Mouse (Mus musculus) mouse trophoblast stem cell (cell line): Measurements from ENCODE around the gene Ryk.

ENCODE experiments used
- in situ Hi-C, 2 experiments: fragments of 300-500 bp; cut with MseI, MboI; formaldehyde crosslinking; loops; 2 replicates in 1 of 2; 3 replicates in 1 of 2; pipeline ENCODE4 v1.15.1; 2025

Ryk gene

GRCm38 (mm10) chr9:102858283-102858682 lies 23.6 kb downstream of the Ryk start:
- in situ Hi-C loops, result no loop called here

DNA sequence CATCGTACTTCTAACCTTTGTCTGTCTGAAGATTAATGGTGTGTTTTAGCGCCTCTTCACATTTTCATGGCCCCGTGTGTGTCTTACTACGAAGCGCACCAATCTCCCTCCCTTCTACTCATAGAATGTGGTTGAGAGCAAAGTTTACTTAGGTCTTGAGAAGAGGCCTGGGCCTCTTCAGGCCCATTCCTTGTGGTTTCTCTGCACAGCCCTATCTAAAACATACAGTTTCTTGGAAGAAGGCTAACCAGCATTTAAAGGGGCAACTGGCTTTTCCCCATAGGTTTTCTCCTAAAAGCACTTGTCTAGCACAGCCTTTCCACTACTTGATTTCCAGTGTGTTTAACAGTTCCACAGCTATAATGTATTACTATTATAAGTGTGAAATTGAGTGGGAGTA lies 24.7 kb downstream of the Ryk start:
- in situ Hi-C loops, result no loop called here

- in situ Hi-C loops, result loop anchor here in 1 of 2 experiments (5.0 to 10.0 kb wide), 2 partner anchors 58 to 225 kb away; no protein-coding TSS in a partner anchor
These were observed 25.2 kb downstream of the Ryk start for GRCm38 (mm10) chr9:102859963-102860362.

- in situ Hi-C loops, result loop anchor here in 1 of 2 experiments (5.0 to 10.0 kb wide), 2 partner anchors 59 to 226 kb away; no protein-coding TSS in a partner anchor
These were observed 26.2 kb downstream of the Ryk start for GRCm38 (mm10) chr9:102860802-102861469.

DNA sequence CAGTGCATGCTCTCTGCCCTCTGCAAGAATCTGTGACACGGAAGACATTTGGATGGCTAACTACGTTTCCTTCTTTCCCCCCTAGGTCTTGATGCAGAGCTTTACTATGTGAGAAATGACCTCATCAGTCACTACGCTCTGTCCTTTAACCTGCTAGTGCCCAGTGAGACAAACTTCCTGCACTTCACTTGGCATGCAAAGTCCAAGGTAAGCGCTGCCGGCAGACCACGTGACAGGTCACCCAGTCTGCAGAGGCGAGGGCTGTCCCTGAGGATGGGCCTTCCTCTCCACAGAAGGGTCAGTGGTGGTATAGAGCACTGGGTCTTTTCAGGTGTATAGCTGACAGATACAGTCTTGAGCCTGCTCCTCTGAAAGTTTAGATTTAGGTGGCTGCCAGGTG lies 27.1 kb downstream of the Ryk start:
- in situ Hi-C loops, result loop anchor here in 1 of 2 experiments (5.0 to 10.0 kb wide), 2 partner anchors 59 to 227 kb away; no protein-coding TSS in a partner anchor

DNA sequence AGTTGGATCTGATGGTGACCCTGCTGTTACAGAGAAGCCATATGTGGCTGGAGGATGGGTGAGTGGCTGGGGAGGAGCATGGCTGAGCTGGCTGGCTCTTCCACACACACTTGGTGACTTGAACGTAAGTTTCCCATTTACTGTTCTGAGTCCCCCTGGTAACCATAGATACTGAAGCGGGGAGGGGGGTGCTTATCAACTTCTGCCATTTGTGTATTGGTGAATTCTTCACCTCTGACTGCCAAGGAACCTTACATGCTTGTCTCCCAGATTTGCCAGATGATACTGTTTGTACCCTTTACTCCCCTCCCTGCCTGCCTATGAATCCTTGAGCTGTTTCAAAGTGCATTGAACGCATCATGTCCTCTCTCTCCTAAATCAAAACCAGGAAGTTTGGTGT lies 27.5 kb downstream of the Ryk start:
- in situ Hi-C loops, result loop anchor here in 1 of 2 experiments (5.0 to 10.0 kb wide), 2 partner anchors 60 to 227 kb away; no protein-coding TSS in a partner anchor

- in situ Hi-C loops, result loop anchor here in 1 of 2 experiments (5.0 to 10.0 kb wide), 2 partner anchors 62 to 229 kb away; no protein-coding TSS in a partner anchor
These were observed 29.3 kb downstream of the Ryk start for GRCm38 (mm10) chr9:102863876-102864545.

GRCm38 (mm10) chr9:102864931-102865330 lies 30.2 kb downstream of the Ryk start:
- in situ Hi-C loops, result loop anchor here (5.0 to 10.0 kb wide), 3 partner anchors 63 to 230 kb away; no protein-coding TSS in a partner anchor

GRCm38 (mm10) chr9:102865946-102866737 lies 31.4 kb downstream of the Ryk start:
- in situ Hi-C loops, result loop anchor here (5.0 to 10.0 kb wide), 2 partner anchors 229 to 231 kb away; no protein-coding TSS in a partner anchor

DNA sequence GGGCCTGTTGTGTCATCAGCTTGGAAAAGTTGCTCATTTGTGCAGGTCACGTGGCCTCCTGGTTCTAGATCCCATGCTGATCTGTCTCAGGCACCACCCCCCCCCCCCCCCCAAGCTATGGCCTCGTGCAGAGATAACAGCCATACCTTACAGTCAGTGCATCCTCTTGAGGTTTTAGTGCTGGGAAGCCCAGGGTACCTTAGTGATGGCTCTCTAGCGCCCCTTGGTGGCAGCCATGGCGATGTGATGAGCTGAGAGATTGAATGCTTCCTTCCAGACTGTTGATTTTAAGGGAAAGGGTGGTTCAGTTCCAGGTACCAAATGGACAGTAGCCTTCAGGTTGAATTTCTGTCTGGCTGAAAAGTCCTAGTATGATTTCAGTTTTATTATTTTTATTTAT lies 32.2 kb downstream of the Ryk start:
- in situ Hi-C loops, result loop anchor here (5.0 to 10.0 kb wide), 2 partner anchors 230 to 232 kb away; no protein-coding TSS in a partner anchor

DNA sequence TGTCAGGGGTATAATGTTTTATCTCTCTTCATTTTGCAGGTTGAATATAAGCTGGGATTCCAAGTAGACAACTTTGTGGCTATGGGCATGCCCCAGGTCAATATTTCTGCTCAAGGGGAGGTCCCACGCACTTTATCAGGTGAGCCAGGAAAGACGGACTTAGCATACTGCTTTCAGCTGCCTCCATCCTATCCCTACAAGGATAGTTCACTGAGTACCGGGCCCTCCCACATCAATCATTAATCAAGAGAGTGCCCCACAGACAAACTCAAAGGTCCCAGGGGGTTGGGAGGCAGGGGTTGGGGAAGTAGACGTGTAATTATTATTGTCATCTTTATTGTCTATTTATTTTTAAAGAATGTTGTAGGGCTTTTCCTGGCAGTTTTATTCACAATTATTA lies 32.8 kb downstream of the Ryk start:
- in situ Hi-C loops, result loop anchor here (5.0 to 10.0 kb wide), 2 partner anchors 230 to 233 kb away; no protein-coding TSS in a partner anchor

DNA sequence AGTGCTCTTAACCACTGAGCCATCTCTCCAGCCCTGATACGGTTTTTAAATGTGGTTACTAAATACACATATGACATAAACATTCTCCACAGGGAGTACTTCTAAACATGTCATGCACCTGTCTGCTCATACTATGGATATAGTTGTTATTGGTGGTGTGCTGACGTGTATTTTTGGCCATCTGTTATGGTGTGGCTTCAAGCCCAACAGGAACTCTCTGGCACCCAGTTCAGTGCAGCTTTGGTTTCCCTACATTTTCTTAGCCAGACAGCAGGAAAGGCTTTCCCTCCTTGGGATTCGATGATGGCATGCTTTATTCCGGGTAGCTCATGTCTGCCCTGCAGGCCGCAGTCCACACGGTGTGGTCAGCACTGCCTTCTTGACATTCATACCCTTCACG lies 33.7 kb downstream of the Ryk start:
- in situ Hi-C loops, result loop anchor here (5.0 to 10.0 kb wide), 2 partner anchors 231 to 234 kb away; no protein-coding TSS in a partner anchor

DNA sequence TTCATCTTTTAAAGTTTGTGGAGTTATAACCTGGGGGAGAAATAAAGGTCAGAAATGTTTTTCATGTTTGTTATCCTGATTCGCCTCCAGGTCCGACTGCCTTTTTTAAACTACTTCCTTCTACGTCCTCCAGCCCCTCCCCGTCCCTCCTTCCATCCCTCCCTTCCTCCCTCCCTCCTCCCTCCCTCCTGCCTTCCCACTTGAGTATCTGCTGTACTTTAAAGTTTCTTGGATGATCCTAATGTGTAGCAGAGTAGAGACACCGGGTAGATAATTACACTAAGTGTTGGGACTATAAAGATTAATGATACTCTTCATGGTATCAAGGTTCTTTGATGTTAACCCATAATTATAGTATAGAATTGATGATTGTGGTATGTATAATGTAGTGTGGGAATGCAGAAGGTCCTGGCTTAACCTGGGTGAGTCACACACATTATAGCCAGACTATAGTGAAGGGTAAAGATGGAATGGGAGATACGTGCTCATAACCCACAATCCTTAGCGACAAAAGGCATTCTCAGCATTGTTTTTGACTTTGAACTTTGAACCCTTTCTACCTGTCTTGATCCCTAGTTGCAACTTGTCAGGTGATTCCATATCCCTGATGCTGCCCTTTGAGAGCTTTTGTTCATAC lies 41.5 kb downstream of the Ryk start:
- in situ Hi-C loops, result no loop called here

- in situ Hi-C loops, result no loop called here
These were observed 43.2 kb downstream of the Ryk start for GRCm38 (mm10) chr9:102877916-102878315.

- in situ Hi-C loops, result no loop called here
These were observed 44.8 kb downstream of the Ryk start for GRCm38 (mm10) chr9:102879545-102879944.

DNA sequence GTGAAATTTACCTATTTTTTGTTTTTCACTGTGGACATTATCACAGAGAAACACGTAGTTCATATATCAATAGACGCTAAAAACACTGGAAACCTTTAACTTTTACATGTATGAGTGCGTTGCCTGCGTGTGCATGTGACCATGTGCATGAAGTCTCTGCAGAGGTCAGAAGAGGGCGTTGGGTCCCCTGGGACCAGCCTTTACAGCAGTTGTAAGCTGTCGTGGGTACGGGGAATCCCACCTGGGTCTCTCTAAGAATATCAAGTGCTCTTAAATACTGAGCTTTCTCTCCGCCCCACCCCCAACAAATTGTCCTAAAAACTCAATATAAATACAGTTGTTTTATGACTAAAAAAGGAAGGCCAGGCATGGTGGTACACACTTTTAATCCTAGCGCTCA lies 50.0 kb downstream of the Ryk start:
- in situ Hi-C loops, result no loop called here

DNA sequence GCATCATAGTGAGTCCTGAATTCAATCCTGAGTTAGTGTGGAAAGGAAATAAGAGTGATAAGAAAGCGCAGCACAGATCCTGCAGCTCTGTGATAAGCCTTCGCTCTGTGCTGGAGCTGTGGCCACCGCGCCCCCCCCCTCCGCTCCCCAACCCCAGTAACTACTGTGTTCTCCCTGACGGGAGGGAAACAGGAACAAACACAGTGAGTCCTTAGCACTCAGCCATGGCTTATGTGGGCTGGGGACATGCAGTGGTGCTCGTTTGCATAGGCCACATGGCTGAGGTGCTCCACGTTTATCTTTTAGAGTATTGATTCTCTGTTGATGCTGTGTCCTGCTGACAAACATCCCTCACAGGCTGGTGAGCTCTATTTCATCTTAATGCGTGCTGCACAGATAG lies 55.4 kb downstream of the Ryk start:
- in situ Hi-C loops, result no loop called here

GRCm38 (mm10) chr9:102892480-102893355 lies 58.0 kb downstream of the Ryk start:
- in situ Hi-C loops, result no loop called here

DNA sequence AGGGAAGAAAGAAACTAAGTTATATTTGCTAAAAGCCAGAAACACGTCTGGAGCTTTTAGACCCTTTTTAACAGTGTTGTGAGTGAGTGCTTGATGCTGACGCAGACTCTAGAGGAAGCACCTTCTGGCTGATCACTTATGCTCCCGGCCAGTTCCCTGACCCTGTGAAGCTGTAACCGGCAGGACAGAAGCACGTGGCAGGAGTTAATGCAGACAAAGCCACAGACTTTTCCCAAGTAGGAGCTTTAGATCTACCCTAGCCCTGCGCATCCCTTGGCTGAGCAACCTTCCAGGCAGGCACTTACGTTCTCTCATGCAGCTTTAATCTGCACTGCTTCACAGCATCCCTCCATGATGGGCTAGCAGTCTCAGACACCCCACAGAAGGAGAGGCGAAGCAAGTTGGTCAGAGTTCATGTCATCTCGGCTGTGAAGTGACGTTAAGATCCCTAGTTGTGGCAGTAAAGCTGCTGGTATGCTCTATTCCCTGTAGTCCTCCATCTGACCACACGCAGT lies 58.7 kb downstream of the Ryk start:
- in situ Hi-C loops, result no loop called here

- in situ Hi-C loops, result no loop called here
These were observed 65.2 kb downstream of the Ryk start for GRCm38 (mm10) chr9:102899916-102900315.
